Mouse (Mus musculus): ENCODE results near the gene Abcc9. TPM values are rescaled to one million over a fixed set of nuclear protein-coding genes. Genes with fewer than 3 reads are reported as not detected.

Abcc9 gene
- polyA plus RNA-seq, 2 experiments: 1.0 to 2.0 TPM

DNA sequence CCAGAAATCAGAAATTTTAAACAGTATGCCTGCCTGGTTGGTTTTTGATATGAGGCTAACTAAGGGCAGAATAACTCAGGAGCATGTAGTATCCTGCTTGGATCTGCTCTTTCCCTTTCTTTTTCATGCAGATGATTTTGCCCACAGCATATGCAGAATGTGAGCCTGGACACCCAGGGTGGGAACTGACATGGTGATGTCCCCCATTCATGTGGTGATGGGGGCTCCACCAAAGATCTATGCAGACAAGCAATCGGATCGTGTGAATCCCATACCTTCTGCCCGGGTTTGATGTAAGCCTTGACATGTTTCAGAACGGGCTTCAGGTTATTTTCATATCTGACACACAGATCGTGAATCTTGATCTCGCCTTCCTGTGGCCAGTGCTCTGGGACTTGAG lies 99.3 kb downstream of the Abcc9 start:
- Histone ChIP-seq H3K36me3 (replicated peaks; ENCODE audit: control insufficient read depth, insufficient read depth, low read depth) (no peaks in the 10 kb centered on the region), H3K4me3 (ENCODE audit: insufficient read depth in 1 of 2, low read depth in 2 of 2, low read length in 2 of 2) (no peak overlapping the region), H3K9me3 (ENCODE audit: control insufficient read depth, low read length) (no peaks in the 10 kb centered on the region), H3K4me2 (ENCODE audit: low read depth) (no peak overlapping the region), H3K27ac (no peak overlapping the region), H3K4me1 (replicated peaks; ENCODE audit: control insufficient read depth in 2 of 2, insufficient read depth in 2 of 2, low read length in 1 of 2) (no peaks in the 10 kb centered on the region), H3K9ac (replicated peaks) (no peak overlapping the region), H3K27me3 (ENCODE audit: control insufficient read depth, insufficient read depth, low read length) (no peaks in the 10 kb centered on the region)
- 57% methylated on average over 6 of the region's 6 CpGs for WGBS (ENCODE audit: insufficient replicate concordance)
- ATAC-seq (ENCODE audit: insufficient read depth) (no peak), DNase-seq (ENCODE audit: low read depth in 3 of 3, low spot score in 3 of 3) (no peak)
- TF ChIP-seq CTCF (IDR thresholded peaks at IDR 0.05; ENCODE audit: low read depth): no peak
- TF ChIP-seq EP300 (IDR thresholded peaks at IDR 0.05; ENCODE audit: low read depth): no peak

DNA sequence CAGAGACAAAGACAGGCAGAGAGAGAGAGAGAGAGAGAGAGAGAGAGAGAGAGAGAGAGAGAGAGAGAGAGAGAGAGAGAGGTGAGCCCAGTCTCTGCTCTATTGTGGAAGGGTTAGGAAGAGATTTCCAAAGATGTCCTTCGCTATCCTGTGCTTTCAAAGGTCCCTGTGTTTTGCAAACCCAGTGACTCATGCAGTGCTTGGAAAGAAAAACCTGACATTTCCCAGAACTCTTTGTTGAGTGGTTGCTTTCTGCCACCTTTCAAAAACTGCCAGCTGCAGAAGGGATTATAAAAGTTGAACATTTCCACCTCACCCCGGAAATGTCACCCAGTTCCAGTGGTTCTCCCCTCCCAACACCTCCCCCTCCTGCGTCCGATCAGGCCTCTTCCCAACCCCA lies 123.3 kb downstream of the Abcc9 start:
- Histone ChIP-seq H3K36me3 (replicated peaks; ENCODE audit: control insufficient read depth, insufficient read depth, low read depth) (no peaks in the 10 kb centered on the region), H3K9ac (replicated peaks) (no peak overlapping the region), H3K27ac (no peak overlapping the region), H3K9me3 (ENCODE audit: control insufficient read depth, low read length) (no peaks in the 10 kb centered on the region), H3K4me2 (ENCODE audit: low read depth) (no peak overlapping the region), H3K27me3 (ENCODE audit: control insufficient read depth, insufficient read depth, low read length) (no peaks in the 10 kb centered on the region), H3K4me3 (ENCODE audit: insufficient read depth in 1 of 2, low read depth in 2 of 2, low read length in 2 of 2) (no peak overlapping the region), H3K4me1 (replicated peaks; ENCODE audit: control insufficient read depth in 2 of 2, insufficient read depth in 2 of 2, low read length in 1 of 2) (no peaks in the 10 kb centered on the region)
- 57% methylated on average over 4 of the region's 4 CpGs for WGBS (ENCODE audit: insufficient replicate concordance)
- DNase-seq (ENCODE audit: low read depth in 3 of 3, low spot score in 3 of 3): no peak
- TF ChIP-seq EP300 (IDR thresholded peaks at IDR 0.05; ENCODE audit: low read depth) (no peak), CTCF (IDR thresholded peaks at IDR 0.05; ENCODE audit: low read depth) (no peak)
- no peak for ATAC-seq (ENCODE audit: insufficient read depth)

DNA sequence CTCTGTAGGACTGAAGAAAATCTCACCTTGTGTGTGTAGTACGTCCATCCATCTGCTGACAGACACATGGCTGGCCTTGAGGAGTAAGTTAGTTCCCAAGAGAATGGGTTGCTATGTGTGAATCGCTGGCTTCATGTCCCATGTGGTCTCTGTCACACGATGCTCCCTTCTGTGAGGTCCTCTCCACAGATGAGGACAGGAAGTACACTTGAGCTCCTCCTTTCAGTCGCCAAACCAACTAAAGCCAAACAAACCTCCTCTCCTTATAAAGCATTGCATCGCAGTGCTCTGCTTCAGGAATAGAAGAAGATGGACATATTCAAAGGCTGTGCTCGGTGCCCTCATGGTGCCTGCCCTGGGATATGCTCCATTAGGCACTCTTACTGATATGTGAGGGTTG lies 124.3 kb downstream of the Abcc9 start:
- TF ChIP-seq EP300 (IDR thresholded peaks at IDR 0.05; ENCODE audit: low read depth) (no peak), CTCF (IDR thresholded peaks at IDR 0.05; ENCODE audit: low read depth) (no peak)
- no peak overlapping the region for H3K9ac ChIP-seq (replicated peaks)
- WGBS (ENCODE audit: insufficient replicate concordance): 47% methylated on average over 6 of the region's 6 CpGs

DNA sequence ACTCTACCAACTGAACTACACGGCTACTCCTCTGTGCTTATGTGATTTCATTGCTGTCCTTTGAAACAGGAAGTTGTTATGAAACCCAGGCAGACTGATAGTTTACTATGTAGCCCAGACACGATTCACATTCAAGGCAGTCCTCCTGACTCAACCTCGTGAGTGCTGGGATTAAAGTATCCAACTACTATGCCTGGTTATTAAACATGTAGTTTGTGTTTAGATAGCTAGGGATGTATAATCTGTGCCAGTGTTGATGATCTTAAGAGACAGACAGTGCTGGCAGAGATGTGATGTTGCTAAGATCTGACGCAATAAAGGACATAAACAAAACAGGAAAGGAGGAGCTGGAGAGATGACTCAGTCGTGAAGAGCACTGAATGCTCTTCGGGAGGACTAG lies 129.2 kb downstream of the Abcc9 start:
- ATAC-seq (ENCODE audit: insufficient read depth) (no peak), DNase-seq (ENCODE audit: low read depth in 3 of 3, low spot score in 3 of 3) (no peak)
- Histone ChIP-seq H3K27me3 (ENCODE audit: control insufficient read depth, insufficient read depth, low read length) (peaks cover 42% of the 10 kb centered on the region), H3K4me1 (replicated peaks; ENCODE audit: control insufficient read depth in 2 of 2, insufficient read depth in 2 of 2, low read length in 1 of 2) (peaks cover 0 to 3% of the 10 kb centered on the region in 2 experiments; a peak in 1 of 4 replicates), H3K4me3 (ENCODE audit: insufficient read depth in 1 of 2, low read depth in 2 of 2, low read length in 2 of 2) (no peak overlapping the region), H3K4me2 (ENCODE audit: low read depth) (no peak overlapping the region), H3K9ac (replicated peaks) (no peak overlapping the region), H3K27ac (no peak overlapping the region), H3K9me3 (ENCODE audit: control insufficient read depth, low read length) (no peaks in the 10 kb centered on the region), H3K36me3 (replicated peaks; ENCODE audit: control insufficient read depth, insufficient read depth, low read depth) (no peaks in the 10 kb centered on the region)
- WGBS (ENCODE audit: insufficient replicate concordance): 20% methylated on average over 6 of the region's 6 CpGs
- TF ChIP-seq CTCF (IDR thresholded peaks at IDR 0.05; ENCODE audit: low read depth) (no peak), EP300 (IDR thresholded peaks at IDR 0.05; ENCODE audit: low read depth) (no peak)

More for the DNA sequence above, 124.3 kb downstream of the Abcc9 start:
- DNase-seq (ENCODE audit: low read depth in 3 of 3, low spot score in 3 of 3): no peak
- H3K9me3 ChIP-seq (ENCODE audit: control insufficient read depth, low read length): no peaks in the 10 kb centered on the region
- H3K4me3 ChIP-seq (ENCODE audit: insufficient read depth in 1 of 2, low read depth in 2 of 2, low read length in 2 of 2): no peak overlapping the region
- no peaks in the 10 kb centered on the region for H3K4me1 ChIP-seq (replicated peaks; ENCODE audit: control insufficient read depth in 2 of 2, insufficient read depth in 2 of 2, low read length in 1 of 2)
- no peaks in the 10 kb centered on the region for H3K36me3 ChIP-seq (replicated peaks; ENCODE audit: control insufficient read depth, insufficient read depth, low read depth)
- no peak overlapping the region for H3K4me2 ChIP-seq (ENCODE audit: low read depth)
- H3K27me3 ChIP-seq (ENCODE audit: control insufficient read depth, insufficient read depth, low read length): peaks cover 2% of the 10 kb centered on the region
- H3K27ac ChIP-seq: no peak overlapping the region
- no peak for ATAC-seq (ENCODE audit: insufficient read depth)

DNA sequence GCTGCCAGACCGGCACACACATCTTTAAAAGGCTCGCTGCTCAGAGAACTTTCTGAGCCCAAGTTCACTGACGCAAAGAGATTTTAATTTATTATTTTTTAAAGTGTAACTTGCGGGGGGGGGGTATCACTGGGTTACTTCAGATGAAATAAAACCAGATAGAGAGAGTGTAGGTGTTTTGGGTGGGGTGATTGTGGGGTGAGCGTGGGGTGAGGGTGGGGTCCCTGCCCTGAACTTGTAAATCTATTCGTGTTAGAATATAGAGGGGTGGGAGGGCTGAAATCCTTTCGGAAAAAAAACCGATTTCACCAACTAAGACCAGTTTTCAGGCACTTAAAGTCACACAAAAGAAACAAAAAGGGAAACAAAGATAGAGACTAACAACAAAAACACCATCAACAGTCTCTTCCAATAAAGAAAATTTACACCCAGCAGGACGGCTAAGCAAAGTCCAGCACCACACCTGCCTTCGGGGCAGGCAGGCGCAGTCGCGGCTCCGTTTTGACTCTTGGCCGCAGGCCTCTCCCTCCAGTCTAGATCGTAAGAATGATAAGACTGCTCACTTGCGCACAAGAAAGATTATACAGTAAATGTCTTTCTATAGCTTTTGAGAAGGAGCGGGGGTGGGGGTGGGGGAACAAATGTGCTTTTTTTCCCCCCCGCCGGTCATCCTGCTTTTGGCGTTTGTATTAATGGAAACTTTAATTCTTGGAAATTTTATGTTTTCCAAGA lies 130.3 kb downstream of the Abcc9 start:
- Histone ChIP-seq H3K27ac (no peak overlapping the region), H3K36me3 (replicated peaks; ENCODE audit: control insufficient read depth, insufficient read depth, low read depth) (no peaks in the 10 kb centered on the region), H3K4me3 (ENCODE audit: insufficient read depth in 1 of 2, low read depth in 2 of 2, low read length in 2 of 2) (peak overlapping the region in 1 of 2 experiments; percentile 40; a peak in 2 of 4 replicates), H3K4me1 (replicated peaks; ENCODE audit: control insufficient read depth in 2 of 2, insufficient read depth in 2 of 2, low read length in 1 of 2) (peaks cover 0 to 4% of the 10 kb centered on the region in 2 experiments; a peak in 2 of 4 replicates), H3K9ac (replicated peaks) (no peak overlapping the region), H3K4me2 (ENCODE audit: low read depth) (peak overlapping the region; percentile 55), H3K27me3 (ENCODE audit: control insufficient read depth, insufficient read depth, low read length) (peaks cover 42% of the 10 kb centered on the region), H3K9me3 (ENCODE audit: control insufficient read depth, low read length) (no peaks in the 10 kb centered on the region)
- ATAC-seq (ENCODE audit: insufficient read depth) (no peak), DNase-seq (ENCODE audit: low read depth in 3 of 3, low spot score in 3 of 3) (no peak)
- 3% methylated on average over 21 of the region's 21 CpGs for WGBS (ENCODE audit: insufficient replicate concordance)
- TF ChIP-seq CTCF (IDR thresholded peaks at IDR 0.05; ENCODE audit: low read depth): no peak
- TF ChIP-seq EP300 (IDR thresholded peaks at IDR 0.05; ENCODE audit: low read depth): no peak
